Mouse (Mus musculus): ENCODE measurements around the gene Atp6v1e1. TPM values are rescaled to one million over a fixed set of nuclear protein-coding genes. Genes with fewer than 3 reads are reported as not detected.
"Not testable (repeated sequence)": the region's sequence is repeated elsewhere in the genome, so short reads cannot be mapped to it uniquely, and the experiment has no call there.

The Atp6v1e1 gene
- total and polyA plus RNA-seq, 2 experiments from 2014 or later, result 292 to 312 TPM

DNA sequence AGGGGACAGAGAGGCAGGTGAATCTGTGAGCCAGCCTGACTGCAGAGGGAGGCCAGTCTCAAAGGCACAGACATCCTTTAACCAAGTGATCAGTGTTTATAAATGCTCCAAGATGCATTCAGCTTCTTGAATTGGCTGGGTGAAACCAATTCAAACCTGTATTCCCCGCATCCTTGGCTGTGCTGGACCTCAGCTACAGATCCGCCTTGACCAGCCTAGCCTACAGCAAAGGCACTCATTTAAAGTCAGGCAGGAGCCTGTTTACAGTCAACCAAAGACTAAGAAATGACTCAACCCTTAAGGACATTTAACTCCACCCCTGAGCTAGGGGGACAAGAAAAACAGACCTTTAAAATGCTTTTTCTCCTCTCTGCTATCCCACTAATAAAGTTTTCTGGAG is 3.3 kb downstream of the Atp6v1e1 start:
- Histone ChIP-seq H3K4me2 (ENCODE audit: low read depth) (no peak overlapping the region), H3K4me3 (ENCODE audit: low read depth, low read length) (no peak overlapping the region), H3K4me1 (ENCODE audit: insufficient read depth) (peaks cover 7% of the 10 kb centered on the region), H3K9ac (no peak overlapping the region), H3K9me3 (ENCODE audit: low read length) (no peaks in the 10 kb centered on the region), H3K36me3 (ENCODE audit: insufficient read depth) (peaks cover 22% of the 10 kb centered on the region), H3K27ac (ENCODE audit: low read depth, low read length) (no peak overlapping the region), H3K27me3 (ENCODE audit: insufficient read depth, low read length) (no peaks in the 10 kb centered on the region)
- no peak for TF ChIP-seq CTCF (IDR thresholded peaks at IDR 0.05; ENCODE audit: low read depth)
- ATAC-seq (no peak), DNase-seq (no peak)
- WGBS, result 95% methylated on average over 2 of the region's 2 CpGs

DNA sequence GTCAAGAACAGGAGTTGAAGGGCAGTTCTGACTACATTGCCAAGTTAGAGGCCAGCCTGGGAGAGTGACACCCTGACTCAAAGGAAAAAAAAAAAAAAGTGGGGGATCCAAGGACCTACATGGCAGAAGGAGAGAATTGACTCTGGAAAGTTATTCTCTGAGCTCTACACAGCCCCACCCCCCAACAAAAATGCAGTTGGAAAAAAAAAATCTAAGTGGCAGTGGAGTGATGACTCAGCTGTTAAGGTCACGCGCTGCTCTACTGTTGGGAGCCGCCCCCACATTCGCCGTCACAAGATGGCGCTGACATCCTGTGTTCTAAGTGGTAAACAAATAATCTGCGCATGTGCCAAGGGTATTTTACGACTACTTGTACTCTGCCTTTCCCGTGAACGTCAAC is 10.6 kb downstream of the Atp6v1e1 start:
- not testable (repeated sequence) for ATAC-seq; H3K9me3 ChIP-seq (ENCODE audit: low read length); DNase-seq; H3K4me2 ChIP-seq (ENCODE audit: low read depth); H3K4me1 ChIP-seq (ENCODE audit: insufficient read depth); H3K27me3 ChIP-seq (ENCODE audit: insufficient read depth, low read length); H3K9ac ChIP-seq; H3K27ac ChIP-seq (ENCODE audit: low read depth, low read length); H3K4me3 ChIP-seq (ENCODE audit: low read depth, low read length)
- peaks cover 31% of the 10 kb centered on the region for H3K36me3 ChIP-seq (ENCODE audit: insufficient read depth)
- 98% methylated on average over 7 of the region's 10 CpGs for WGBS

DNA sequence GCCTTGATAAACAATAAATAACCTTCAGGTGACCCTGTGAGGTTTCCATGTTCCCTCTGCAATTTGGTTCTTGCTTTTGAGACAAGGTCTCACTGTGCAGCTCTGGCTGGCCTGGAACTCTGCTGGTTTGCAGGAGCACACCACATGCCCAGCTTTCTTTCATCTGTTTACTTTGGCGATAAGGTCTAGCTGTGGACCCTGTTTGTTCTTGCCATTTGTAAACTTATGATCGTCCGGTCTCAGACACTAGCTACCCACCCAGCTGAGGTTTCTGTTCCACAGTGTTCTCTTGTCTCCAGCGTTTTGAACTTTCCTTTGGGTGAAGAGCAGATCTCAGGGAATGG is 14.9 kb downstream of the Atp6v1e1 start:
- 94% methylated on average over 4 of the region's 4 CpGs for WGBS
- no peak overlapping the region for H3K4me3 ChIP-seq (ENCODE audit: low read depth, low read length)
- no peak overlapping the region for H3K9ac ChIP-seq
- H3K4me2 ChIP-seq (ENCODE audit: low read depth), result no peak overlapping the region
- no peak for DNase-seq
- no peaks in the 10 kb centered on the region for H3K9me3 ChIP-seq (ENCODE audit: low read length)
- ATAC-seq, result no peak
- no peaks in the 10 kb centered on the region for H3K4me1 ChIP-seq (ENCODE audit: insufficient read depth)
- no peak for TF ChIP-seq CTCF (IDR thresholded peaks at IDR 0.05; ENCODE audit: low read depth)
- no peaks in the 10 kb centered on the region for H3K27me3 ChIP-seq (ENCODE audit: insufficient read depth, low read length)
- peaks cover 70% of the 10 kb centered on the region for H3K36me3 ChIP-seq (ENCODE audit: insufficient read depth)
- H3K27ac ChIP-seq (ENCODE audit: low read depth, low read length), result no peak overlapping the region

DNA sequence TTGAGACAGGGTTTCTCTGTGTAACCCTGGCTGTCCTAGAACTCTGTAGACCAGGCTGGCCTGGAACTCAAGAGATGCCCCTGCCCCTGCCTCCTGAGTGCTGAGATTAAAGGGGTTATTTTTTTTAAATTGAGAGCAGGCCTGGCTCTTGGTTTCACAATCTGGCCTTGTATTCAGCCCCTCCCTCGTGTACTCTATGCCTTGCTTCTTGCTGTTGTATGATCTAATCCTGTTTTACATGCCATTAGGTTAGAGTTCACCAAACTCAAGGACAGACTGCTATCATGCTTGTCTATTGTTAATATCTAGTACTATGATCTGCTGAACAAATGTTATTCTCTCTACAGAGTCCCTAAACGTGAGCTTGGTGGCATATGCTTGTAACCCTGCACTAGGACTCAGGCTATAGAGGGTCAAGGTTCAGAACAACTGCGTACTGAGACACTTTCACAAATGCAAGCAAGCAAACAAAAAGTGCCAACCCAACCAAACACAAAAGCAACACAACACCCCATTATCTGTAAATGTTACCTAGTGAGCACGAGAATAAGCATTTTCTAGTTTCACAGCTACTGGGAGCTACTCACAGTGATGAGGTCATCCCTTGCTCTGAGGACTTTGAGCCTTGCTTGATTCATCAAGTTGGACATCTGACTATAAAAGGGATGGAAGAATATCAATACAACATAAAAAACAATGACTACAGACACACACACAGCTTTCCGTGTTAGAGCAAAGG is 15.4 kb downstream of the Atp6v1e1 start:
- no peak overlapping the region for H3K27ac ChIP-seq (ENCODE audit: low read depth, low read length)
- no peak overlapping the region for H3K4me3 ChIP-seq (ENCODE audit: low read depth, low read length)
- ATAC-seq, result no peak
- H3K4me2 ChIP-seq (ENCODE audit: low read depth), result no peak overlapping the region
- H3K9ac ChIP-seq, result no peak overlapping the region
- H3K27me3 ChIP-seq (ENCODE audit: insufficient read depth, low read length), result no peaks in the 10 kb centered on the region
- no peak for TF ChIP-seq CTCF (IDR thresholded peaks at IDR 0.05; ENCODE audit: low read depth)
- H3K9me3 ChIP-seq (ENCODE audit: low read length), result no peaks in the 10 kb centered on the region
- peaks cover 75% of the 10 kb centered on the region for H3K36me3 ChIP-seq (ENCODE audit: insufficient read depth)
- WGBS, result 82% methylated on average over 5 of the region's 5 CpGs
- DNase-seq, result no peak
- no peaks in the 10 kb centered on the region for H3K4me1 ChIP-seq (ENCODE audit: insufficient read depth)

GRCm38 (mm10) chr6:120799581-120800041 is 23.0 kb downstream of the Atp6v1e1 start:
- Histone ChIP-seq H3K4me2 (ENCODE audit: low read depth) (no peak overlapping the region), H3K4me3 (ENCODE audit: low read depth, low read length) (no peak overlapping the region), H3K27me3 (ENCODE audit: insufficient read depth, low read length) (no peaks in the 10 kb centered on the region), H3K27ac (ENCODE audit: low read depth, low read length) (no peak overlapping the region), H3K9me3 (ENCODE audit: low read length) (no peaks in the 10 kb centered on the region), H3K36me3 (ENCODE audit: insufficient read depth) (peaks cover 93% of the 10 kb centered on the region), H3K9ac (no peak overlapping the region), H3K4me1 (ENCODE audit: insufficient read depth) (no peaks in the 10 kb centered on the region)
- DNase-seq (no peak), ATAC-seq (peak; percentile 47; the same call in 1 of the 2 replicates)
- no peak for TF ChIP-seq CTCF (IDR thresholded peaks at IDR 0.05; ENCODE audit: low read depth)
- 88% methylated on average over 4 of the region's 4 CpGs for whole genome bisulfite sequencing

DNA sequence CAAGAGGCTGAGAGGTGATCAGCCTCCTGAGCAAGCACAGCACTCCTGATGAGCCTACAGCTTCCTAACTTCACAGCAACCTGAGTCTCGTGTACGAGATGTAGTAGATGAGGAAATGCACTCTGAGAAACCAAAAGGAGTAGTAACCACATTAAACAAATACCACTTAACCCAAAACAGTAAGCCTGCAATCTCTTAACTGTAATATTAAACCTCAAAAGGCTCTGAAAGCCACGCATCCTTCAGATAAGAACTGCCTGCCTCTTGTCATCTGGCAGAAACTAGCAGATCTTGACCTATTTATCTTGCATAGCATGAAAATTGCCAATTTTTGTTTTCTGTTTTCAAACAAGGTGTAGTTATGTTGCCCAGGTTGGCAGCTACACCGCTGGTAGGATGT is 23.7 kb downstream of the Atp6v1e1 start:
- H3K4me2 ChIP-seq (ENCODE audit: low read depth), result no peak overlapping the region
- WGBS, result 97% methylated on average over 4 of the region's 4 CpGs
- DNase-seq, result no peak
- ATAC-seq, result no peak
- H3K9me3 ChIP-seq (ENCODE audit: low read length), result no peaks in the 10 kb centered on the region
- no peaks in the 10 kb centered on the region for H3K4me1 ChIP-seq (ENCODE audit: insufficient read depth)
- H3K9ac ChIP-seq, result no peak overlapping the region
- no peak for TF ChIP-seq CTCF (IDR thresholded peaks at IDR 0.05; ENCODE audit: low read depth)
- H3K36me3 ChIP-seq (ENCODE audit: insufficient read depth), result peaks cover 93% of the 10 kb centered on the region
- no peak overlapping the region for H3K4me3 ChIP-seq (ENCODE audit: low read depth, low read length)
- no peaks in the 10 kb centered on the region for H3K27me3 ChIP-seq (ENCODE audit: insufficient read depth, low read length)
- H3K27ac ChIP-seq (ENCODE audit: low read depth, low read length), result no peak overlapping the region

DNA sequence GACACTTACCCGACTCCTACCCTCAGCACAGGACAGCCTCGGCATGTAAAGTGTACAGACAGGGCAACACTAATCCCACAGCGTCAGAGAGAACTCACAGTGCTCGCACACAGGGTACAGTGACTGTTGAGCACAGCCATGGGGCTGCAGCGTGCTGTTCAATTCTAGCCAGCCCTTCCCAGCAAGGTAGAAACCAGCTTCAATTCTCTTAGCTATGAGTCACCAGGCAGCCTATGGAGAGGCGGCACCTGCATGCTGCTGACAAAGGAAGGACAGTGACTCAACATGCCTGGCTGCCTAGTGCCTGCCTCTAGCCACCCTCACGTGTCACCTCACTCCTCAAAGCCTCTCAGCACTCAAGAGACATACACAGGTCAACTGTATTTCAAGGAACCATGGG is 24.6 kb downstream of the Atp6v1e1 start:
- no peaks in the 10 kb centered on the region for H3K27me3 ChIP-seq (ENCODE audit: insufficient read depth, low read length)
- no peaks in the 10 kb centered on the region for H3K4me1 ChIP-seq (ENCODE audit: insufficient read depth)
- H3K36me3 ChIP-seq (ENCODE audit: insufficient read depth), result peaks cover 93% of the 10 kb centered on the region
- TF ChIP-seq CTCF (IDR thresholded peaks at IDR 0.05; ENCODE audit: low read depth), result no peak
- DNase-seq (no peak), ATAC-seq (no peak)
- H3K9me3 ChIP-seq (ENCODE audit: low read length), result no peaks in the 10 kb centered on the region
- 88% methylated on average over 7 of the region's 7 CpGs for WGBS
- no peak overlapping the region for H3K27ac ChIP-seq (ENCODE audit: low read depth, low read length)
- no peak overlapping the region for H3K9ac ChIP-seq
- H3K4me2 ChIP-seq (ENCODE audit: low read depth), result no peak overlapping the region
- H3K4me3 ChIP-seq (ENCODE audit: low read depth, low read length), result no peak overlapping the region

Measured in forebrain, postnatal 0 days (tissue).